ENCODE assay signal across 29 mouse cellular contexts in genomic region chr7:101598482-101598881, GRCm38 (mm10). TPM values are rescaled to one million over a fixed set of nuclear protein-coding genes. Genes with fewer than 3 reads are reported as not detected.
DNase-seq lines count a peak whose midpoint lies in the region; ATAC-seq and TF ChIP-seq lines count a peak whose summit lies in the region.
"Had no signal": no experiment of that assay in that cellular context is flagged by ENCODE, and none has a peak within 500 bp of the region (broad histone marks: within the 10 kb centered on the region; RNA-seq: fewer than 3 reads in every experiment).

No protein-coding gene starts in this region.

- H3K4me2 ChIP-seq in embryonic facial prominence, embryonic 14.5 days (ENCODE audit: low read depth, low read length), result no peak overlapping the region
- H3K4me2 ChIP-seq in forebrain, embryonic 16.5 days (ENCODE audit: low read length), result no peak overlapping the region
- H3K4me2 ChIP-seq: embryonic facial prominence, embryonic 13.5 days; heart, embryonic 13.5 days; hindbrain, embryonic 14.5 days had no signal

- no peak for TF ChIP-seq CTCF in brain, embryonic 14.5 days (IDR thresholded peaks at IDR 0.05; ENCODE audit: borderline replicate concordance, extremely low read depth, insufficient read depth, insufficient read length)

- no peaks in the 10 kb centered on the region for H3K4me1 ChIP-seq in embryonic facial prominence, embryonic 14.5 days (ENCODE audit: control insufficient read depth, insufficient read depth, low read length)
- no peaks in the 10 kb centered on the region for H3K4me1 ChIP-seq in embryonic facial prominence, embryonic 10.5 days
- no peaks in the 10 kb centered on the region for H3K4me1 ChIP-seq in forebrain, embryonic 16.5 days (replicated peaks; ENCODE audit: control insufficient read depth, insufficient read depth, low read length)
- H3K4me1 ChIP-seq: embryonic facial prominence, embryonic 13.5 days; heart, embryonic 10.5 days; heart, embryonic 13.5 days had no signal

- ATAC-seq in embryonic facial prominence, embryonic 14.5 days (ENCODE audit: low read depth), result no peak
- ATAC-seq in forebrain, embryonic 16.5 days, result peak; percentile 87
- ATAC-seq: activated CD4-positive, CD25-positive, alpha-beta regulatory T cell, adult 4 months; hindbrain, postnatal 0 days; inflammation-experienced regulatory T-cells, adult 6 months; intestine, postnatal 0 days had no signal

- no peak for TF ChIP-seq POLR2A in brain, embryonic 14.5 days (IDR thresholded peaks at IDR 0.05; ENCODE audit: borderline replicate concordance, extremely low read depth, insufficient read depth, insufficient read length, poor library complexity, severe bottlenecking)

- H3K9ac ChIP-seq in embryonic facial prominence, embryonic 14.5 days (ENCODE audit: low read depth, low read length), result no peak overlapping the region
- no peak overlapping the region for H3K9ac ChIP-seq in forebrain, embryonic 16.5 days (replicated peaks; ENCODE audit: low read depth, low read length)
- H3K9ac ChIP-seq: embryonic facial prominence, embryonic 13.5 days; heart, embryonic 13.5 days; hindbrain, embryonic 14.5 days had no signal

- peak; percentile 16 for DNase-seq in embryonic facial prominence, embryonic 14.5 days (ENCODE audit: low spot score)
- DNase-seq in embryonic facial prominence, embryonic 10.5 days (ENCODE audit: low spot score), result no peak
- DNase-seq in brain, embryonic 14.5 days (ENCODE audit: low read depth), result peak; percentile 72
- peak; percentile 27 for DNase-seq in retina, postnatal 1 day
- no peak for DNase-seq in left cerebral cortex, postnatal 4 days
- DNase-seq in gastrocnemius, postnatal 36 days, result no peak
- DNase-seq: adrenal gland, adult 8-10 months; adrenal gland, postnatal 25 days; cerebellum, adult 2 months; cerebellum, adult 9-11 months; cerebellum, postnatal 25 days; gastrocnemius, postnatal 25 days; heart, adult 2 months; heart, postnatal 14 days; heart, postnatal 4 days had no signal

- intact Hi-C loops in left cerebral cortex, postnatal 4 days (cut with DNase I), result no loop called here
- intact Hi-C loops in gastrocnemius, postnatal 36 days (cut with DNase I), result no loop called here

- no peaks in the 10 kb centered on the region for H3K27me3 ChIP-seq in embryonic facial prominence, embryonic 14.5 days (replicated peaks; ENCODE audit: control insufficient read depth, insufficient read depth, low read length)
- no peaks in the 10 kb centered on the region for H3K27me3 ChIP-seq in embryonic facial prominence, embryonic 10.5 days (replicated peaks; ENCODE audit: low read depth, poor library complexity, severe bottlenecking)
- H3K27me3 ChIP-seq in forebrain, embryonic 16.5 days (replicated peaks; ENCODE audit: control insufficient read depth, insufficient read depth, low read length), result no peaks in the 10 kb centered on the region
- H3K27me3 ChIP-seq: embryonic facial prominence, embryonic 13.5 days had no signal

- H3K36me3 ChIP-seq in embryonic facial prominence, embryonic 14.5 days (ENCODE audit: control insufficient read depth, insufficient read depth, low read length), result no peaks in the 10 kb centered on the region
- H3K36me3 ChIP-seq in embryonic facial prominence, embryonic 10.5 days (replicated peaks), result no peaks in the 10 kb centered on the region
- H3K36me3 ChIP-seq in forebrain, embryonic 16.5 days (ENCODE audit: control insufficient read depth, insufficient read depth), result no peaks in the 10 kb centered on the region
- H3K36me3 ChIP-seq: embryonic facial prominence, embryonic 13.5 days; heart, embryonic 10.5 days; heart, embryonic 13.5 days had no signal

- 59% methylated on average over 2 of the region's 2 CpGs for WGBS in embryonic facial prominence, embryonic 14.5 days
- 74% methylated on average over 2 of the region's 2 CpGs for WGBS in embryonic facial prominence, embryonic 10.5 days
- 34% methylated on average over 2 of the region's 2 CpGs for WGBS in forebrain, embryonic 16.5 days

- H3K9me3 ChIP-seq in embryonic facial prominence, embryonic 14.5 days (ENCODE audit: control insufficient read depth, low read length), result 0 out of 2 replicates have a peak, but pooled peaks cover 2% of the 10 kb centered on the region
- H3K9me3 ChIP-seq in embryonic facial prominence, embryonic 10.5 days, result no peaks in the 10 kb centered on the region
- H3K9me3 ChIP-seq in forebrain, embryonic 16.5 days (ENCODE audit: control insufficient read depth, low read length), result no peaks in the 10 kb centered on the region
- H3K9me3 ChIP-seq: embryonic facial prominence, embryonic 13.5 days; heart, embryonic 10.5 days; heart, embryonic 13.5 days had no signal

- H3K4me3 ChIP-seq in embryonic facial prominence, embryonic 14.5 days (ENCODE audit: low read depth, low read length), result no peak overlapping the region
- no peak overlapping the region for H3K4me3 ChIP-seq in embryonic facial prominence, embryonic 10.5 days
- H3K4me3 ChIP-seq in forebrain, embryonic 16.5 days (replicated peaks; ENCODE audit: low read length), result no peak overlapping the region
- H3K4me3 ChIP-seq: embryonic facial prominence, embryonic 13.5 days; heart, adult 2 months; heart, embryonic 10.5 days; heart, embryonic 13.5 days had no signal

- H3K27ac ChIP-seq in embryonic facial prominence, embryonic 14.5 days (replicated peaks; ENCODE audit: low read depth, low read length), result no peak overlapping the region
- no peak overlapping the region for H3K27ac ChIP-seq in embryonic facial prominence, embryonic 10.5 days (replicated peaks)
- H3K27ac ChIP-seq in forebrain, embryonic 16.5 days (ENCODE audit: low read length), result no peak overlapping the region
- H3K27ac ChIP-seq: embryonic facial prominence, embryonic 13.5 days; heart, adult 2 months; heart, embryonic 10.5 days; heart, embryonic 13.5 days; hindbrain, embryonic 14.5 days; hindbrain, postnatal 0 days had no signal

RNA-seq across cellular contexts. Expression of gene Art2b, which starts 13.1 kb away (rescaled TPM):
- not detected in 2 replicates for polyA plus RNA-seq in embryonic facial prominence, embryonic 14.5 days (2014; fragmentation: Nextera tagmentation; extraction: Ambion mirVana)
- polyA plus RNA-seq in embryonic facial prominence, embryonic 10.5 days (2016; fragmentation: Nextera tagmentation; extraction: Ambion mirVana), result not detected in 2 replicates
- not detected in 2 replicates for polyA plus RNA-seq in brain, embryonic 14.5 days (2012; rRNA removed)
- not detected in 2 replicates for polyA plus RNA-seq in forebrain, embryonic 16.5 days (2015; fragmentation: Nextera tagmentation; extraction: Ambion mirVana)
- total RNA-seq in left cerebral cortex, postnatal 4 days (2021), result not detected
- total RNA-seq in gastrocnemius, postnatal 36 days (2021), result not detected
- total RNA-seq: adrenal gland, postnatal 25 days; common myeloid progenitor, adult 5-6 weeks; ES-E14; gastrocnemius, adult 8-10 months; gastrocnemius, postnatal 25 days; granulocyte monocyte progenitor cell, adult 5-6 weeks; heart, postnatal 14 days; heart, postnatal 4 days; hindbrain, postnatal 0 days had no signal
- polyA plus RNA-seq: cerebellum, adult 2 months; embryonic facial prominence, embryonic 13.5 days; heart, embryonic 10.5 days; heart, embryonic 13.5 days; hindbrain, embryonic 11.5 days; hindbrain, embryonic 14.5 days; hindbrain, postnatal 0 days had no signal

Comparison
In these comparisons a context has a peak if more than half of its experiments do, and no peak if none do; other contexts are left out.
1. DNase-seq: peak in embryonic facial prominence, embryonic 14.5 days (single experiment), brain, embryonic 14.5 days (single experiment) and retina, postnatal 1 day (single experiment); none in embryonic facial prominence, embryonic 10.5 days (single experiment), left cerebral cortex, postnatal 4 days (single experiment) and gastrocnemius, postnatal 36 days (0 of 2).